Mouse (Mus musculus) spleen, adult 2 months (tissue): ENCODE measurements at regions not wholly inside any gene's neighbourhood (a gene's known extent, or its start where the extent isn't known, plus 50 kb on each side); places are given as distances from the start of the nearest gene placed in this dataset.

Experiments used
- DNase-seq, 2 experiments: peaks; one replicate each; pipeline versions ENCODE4 v3.0.0 to v3.0.0-alpha.2; 2012 to 2021; ENCODE audit warnings: low spot score in 2 of 2, low read depth in 1 of 2
- H3K27ac ChIP-seq: fragments of 200-500 bp; 2 replicates; pipeline ENCODE4 v1.5.1; 2012; ENCODE audit warnings: low read length, inconsistent platforms; ENCODE audit not compliant: insufficient read depth
- H3K27me3 ChIP-seq: fragments of 200-500 bp; 2 replicates; pipeline ENCODE4 v1.6.1; 2012; ENCODE audit warnings: mild to moderate bottlenecking, moderate library complexity, low read length, inconsistent platforms; ENCODE audit not compliant: control insufficient read depth, insufficient read depth
- H3K36me3 ChIP-seq: fragments of 200-500 bp; 2 replicates; pipeline ENCODE4 v1.6.1; 2012; ENCODE audit warnings: mild to moderate bottlenecking, low read length, inconsistent platforms; ENCODE audit not compliant: control insufficient read depth, insufficient read depth
- H3K4me1 ChIP-seq: fragments of 200-500 bp; 2 replicates; pipeline ENCODE4 v1.6.1; 2011; ENCODE audit warnings: inconsistent platforms; ENCODE audit not compliant: control insufficient read depth, insufficient read depth, insufficient read length
- H3K4me3 ChIP-seq: fragments of 200-500 bp; 2 replicates; pipeline ENCODE4 v1.5.1; 2011; ENCODE audit warnings: mild to moderate bottlenecking, inconsistent platforms; ENCODE audit not compliant: insufficient read depth, insufficient read length; ENCODE audit errors: extremely low read depth
- CTCF ChIP-seq: fragments of 200-500 bp; IDR thresholded peaks from 2 replicates; pipeline ENCODE4 v1.5.1; 2011; ENCODE audit warnings: mild to moderate bottlenecking, inconsistent platforms; ENCODE audit not compliant: insufficient read depth, insufficient read length, insufficient replicate concordance; ENCODE audit errors: extremely low read depth
- POLR2A ChIP-seq: fragments of 200-500 bp; IDR thresholded peaks from 2 replicates; pipeline ENCODE4 v1.6.1; 2011; ENCODE audit warnings: low read depth, low read length, inconsistent platforms
- WGBS: fragments of 180-500 bp; shearing (Covaris S2); methylation state at CpG from one replicate; pipeline ENCODE4 v1.1.7; 2018; 5-methylcytosine and 5-hydroxymethylcytosine counted together

GRCm38 (mm10) chr1:48866926-48867325, 1974.3 kb upstream of the Slc39a10 start:
- Histone ChIP-seq H3K27me3 (no peaks in the 10 kb centered on the region), H3K4me1 (no peaks in the 10 kb centered on the region), H3K27ac (no peak overlapping the region), H3K4me3 (no peak overlapping the region), H3K36me3 (no peaks in the 10 kb centered on the region)
- TF ChIP-seq POLR2A, result no peak
- no peak for TF ChIP-seq CTCF
- WGBS, result 76% methylated on average over 2 of the region's 2 CpGs
- no peak for DNase-seq

GRCm38 (mm10) chr1:48881373-48881772, 1988.7 kb upstream of the Slc39a10 start:
- Histone ChIP-seq H3K4me1 (no peaks in the 10 kb centered on the region), H3K27me3 (no peaks in the 10 kb centered on the region), H3K36me3 (no peaks in the 10 kb centered on the region), H3K4me3 (no peak overlapping the region), H3K27ac (no peak overlapping the region)
- WGBS, result 64% methylated on average over 1 of the region's 1 CpGs
- peak in 1 of 2 experiments; percentile 35 for DNase-seq
- TF ChIP-seq POLR2A, result no peak
- TF ChIP-seq CTCF, result no peak

- H3K4me1 ChIP-seq, result no peaks in the 10 kb centered on the region
- no peaks in the 10 kb centered on the region for H3K36me3 ChIP-seq
- 64% methylated on average over 2 of the region's 2 CpGs for WGBS
- no peak overlapping the region for H3K4me3 ChIP-seq
- DNase-seq, result no peak
- no peaks in the 10 kb centered on the region for H3K27me3 ChIP-seq
- no peak for TF ChIP-seq CTCF
- TF ChIP-seq POLR2A, result no peak
- no peak overlapping the region for H3K27ac ChIP-seq
Measured at GRCm38 (mm10) chr1:48893571-48893970, 2000.9 kb upstream of the Slc39a10 start.

GRCm38 (mm10) chr1:48916419-48916818, 1984.0 kb upstream of the Tmeff2 start:
- Histone ChIP-seq H3K27me3 (no peaks in the 10 kb centered on the region), H3K27ac (no peak overlapping the region), H3K4me3 (no peak overlapping the region), H3K4me1 (no peaks in the 10 kb centered on the region), H3K36me3 (no peaks in the 10 kb centered on the region)
- no peak for TF ChIP-seq POLR2A
- TF ChIP-seq CTCF, result no peak
- DNase-seq, result no peak
- 91% methylated on average over 4 of the region's 4 CpGs for WGBS

- no peaks in the 10 kb centered on the region for H3K27me3 ChIP-seq
- TF ChIP-seq CTCF (no peak), POLR2A (no peak)
- H3K36me3 ChIP-seq, result no peaks in the 10 kb centered on the region
- no peak for DNase-seq
- no peak overlapping the region for H3K4me3 ChIP-seq
- no peak overlapping the region for H3K27ac ChIP-seq
- 83% methylated on average over 2 of the region's 2 CpGs for WGBS
- H3K4me1 ChIP-seq, result no peaks in the 10 kb centered on the region
Measured at GRCm38 (mm10) chr1:48943126-48943525, 1957.3 kb upstream of the Tmeff2 start.

- TF ChIP-seq POLR2A (no peak), CTCF (no peak)
- H3K27me3 ChIP-seq, result no peaks in the 10 kb centered on the region
- no peaks in the 10 kb centered on the region for H3K4me1 ChIP-seq
- WGBS, result 92% methylated on average over 2 of the region's 2 CpGs
- H3K27ac ChIP-seq, result no peak overlapping the region
- no peak overlapping the region for H3K4me3 ChIP-seq
- DNase-seq, result no peak
- no peaks in the 10 kb centered on the region for H3K36me3 ChIP-seq
Measured at GRCm38 (mm10) chr1:48943826-48944225, 1956.6 kb upstream of the Tmeff2 start.
